Mouse (Mus musculus): ENCODE results near the gene Wdfy3. TPM values are rescaled to one million over a fixed set of nuclear protein-coding genes. Genes with fewer than 3 reads are reported as not detected.
"Not testable (repeated sequence)": the region's sequence is repeated elsewhere in the genome, so short reads cannot be mapped to it uniquely, and the experiment has no call there.

Wdfy3 gene
- polyA plus RNA-seq, 1 experiment = not detected

GRCm38 (mm10) chr5:101923710-101924109, 146.0 kb downstream of the Wdfy3 start:
- no peak overlapping the region for H3K27ac ChIP-seq (ENCODE audit: insufficient read depth, low read depth, low read length)
- peaks cover 14% of the 10 kb centered on the region for H3K4me1 ChIP-seq (ENCODE audit: control insufficient read depth, insufficient read depth, low read length)
- H3K4me3 ChIP-seq (ENCODE audit: insufficient read depth, low read depth, low read length) = no peak overlapping the region
- 72% methylated on average over 11 of the region's 11 CpGs for WGBS
- TF ChIP-seq POLR2A (IDR thresholded peaks at IDR 0.05; ENCODE audit: insufficient read depth, low read depth, low read length) (no peak), CTCF (IDR thresholded peaks at IDR 0.05; ENCODE audit: insufficient read depth, low read depth, low read length) (no peak)

- peaks cover 14% of the 10 kb centered on the region for H3K4me1 ChIP-seq (ENCODE audit: control insufficient read depth, insufficient read depth, low read length)
- no peak for TF ChIP-seq CTCF (IDR thresholded peaks at IDR 0.05; ENCODE audit: insufficient read depth, low read depth, low read length)
- no peak for TF ChIP-seq POLR2A (IDR thresholded peaks at IDR 0.05; ENCODE audit: insufficient read depth, low read depth, low read length)
- H3K27ac ChIP-seq (ENCODE audit: insufficient read depth, low read depth, low read length) = 0 out of 2 replicates have a peak overlapping the region, but pooled peaks have one; percentile 4
- WGBS = 34% methylated on average over 5 of the region's 5 CpGs
- H3K4me3 ChIP-seq (ENCODE audit: insufficient read depth, low read depth, low read length) = no peak overlapping the region
These were observed 150.2 kb downstream of the Wdfy3 start for GRCm38 (mm10) chr5:101919559-101919958.

GRCm38 (mm10) chr5:101909468-101909867, 160.3 kb downstream of the Wdfy3 start:
- 94% methylated on average over 10 of the region's 10 CpGs for WGBS
- H3K4me1 ChIP-seq (ENCODE audit: control insufficient read depth, insufficient read depth, low read length) = no peaks in the 10 kb centered on the region

GRCm38 (mm10) chr5:101905624-101906023, 164.1 kb downstream of the Wdfy3 start:
- Histone ChIP-seq H3K4me3 (ENCODE audit: insufficient read depth, low read depth, low read length) (no peak overlapping the region), H3K4me1 (ENCODE audit: control insufficient read depth, insufficient read depth, low read length) (no peaks in the 10 kb centered on the region), H3K27ac (ENCODE audit: insufficient read depth, low read depth, low read length) (no peak overlapping the region)
- no peak for TF ChIP-seq POLR2A (IDR thresholded peaks at IDR 0.05; ENCODE audit: insufficient read depth, low read depth, low read length)
- no peak for TF ChIP-seq CTCF (IDR thresholded peaks at IDR 0.05; ENCODE audit: insufficient read depth, low read depth, low read length)
- WGBS = 97% methylated on average over 3 of the region's 3 CpGs

More at GRCm38 (mm10) chr5:101909468-101909867, 160.3 kb downstream of the Wdfy3 start:
- TF ChIP-seq CTCF (IDR thresholded peaks at IDR 0.05; ENCODE audit: insufficient read depth, low read depth, low read length) (no peak), POLR2A (IDR thresholded peaks at IDR 0.05; ENCODE audit: insufficient read depth, low read depth, low read length) (no peak)
- no peak overlapping the region for H3K4me3 ChIP-seq (ENCODE audit: insufficient read depth, low read depth, low read length)
- H3K27ac ChIP-seq (ENCODE audit: insufficient read depth, low read depth, low read length) = no peak overlapping the region

- H3K4me3 ChIP-seq (ENCODE audit: insufficient read depth, low read depth, low read length); H3K4me1 ChIP-seq (ENCODE audit: control insufficient read depth, insufficient read depth, low read length); H3K27ac ChIP-seq (ENCODE audit: insufficient read depth, low read depth, low read length): not testable (repeated sequence)
- WGBS = 73% methylated on average over 4 of the region's 4 CpGs
These were observed 164.9 kb downstream of the Wdfy3 start for GRCm38 (mm10) chr5:101904841-101905240.

GRCm38 (mm10) chr5:101902686-101903085, 167.0 kb downstream of the Wdfy3 start:
- no peak overlapping the region for H3K4me3 ChIP-seq (ENCODE audit: insufficient read depth, low read depth, low read length)
- H3K27ac ChIP-seq (ENCODE audit: insufficient read depth, low read depth, low read length) = no peak overlapping the region
- WGBS = 85% methylated on average over 1 of the region's 1 CpGs
- TF ChIP-seq CTCF (IDR thresholded peaks at IDR 0.05; ENCODE audit: insufficient read depth, low read depth, low read length) (no peak), POLR2A (IDR thresholded peaks at IDR 0.05; ENCODE audit: insufficient read depth, low read depth, low read length) (no peak)
- H3K4me1 ChIP-seq (ENCODE audit: control insufficient read depth, insufficient read depth, low read length) = no peaks in the 10 kb centered on the region

- 93% methylated on average over 15 of the region's 15 CpGs for WGBS
- no peak for TF ChIP-seq POLR2A (IDR thresholded peaks at IDR 0.05; ENCODE audit: insufficient read depth, low read depth, low read length)
- no peak for TF ChIP-seq CTCF (IDR thresholded peaks at IDR 0.05; ENCODE audit: insufficient read depth, low read depth, low read length)
- no peak overlapping the region for H3K4me3 ChIP-seq (ENCODE audit: insufficient read depth, low read depth, low read length)
- H3K4me1 ChIP-seq (ENCODE audit: control insufficient read depth, insufficient read depth, low read length) = no peaks in the 10 kb centered on the region
- H3K27ac ChIP-seq (ENCODE audit: insufficient read depth, low read depth, low read length) = no peak overlapping the region
These were observed 169.7 kb downstream of the Wdfy3 start for GRCm38 (mm10) chr5:101899981-101900380.

GRCm38 (mm10) chr5:101896784-101897183, 172.9 kb downstream of the Wdfy3 start:
- H3K27ac ChIP-seq (ENCODE audit: insufficient read depth, low read depth, low read length) = no peak overlapping the region
- 0 out of 2 replicates have a peak, but pooled peaks cover 2% of the 10 kb centered on the region for H3K4me1 ChIP-seq (ENCODE audit: control insufficient read depth, insufficient read depth, low read length)
- no peak for TF ChIP-seq POLR2A (IDR thresholded peaks at IDR 0.05; ENCODE audit: insufficient read depth, low read depth, low read length)
- TF ChIP-seq CTCF (IDR thresholded peaks at IDR 0.05; ENCODE audit: insufficient read depth, low read depth, low read length) = no peak
- 89% methylated on average over 11 of the region's 11 CpGs for whole genome bisulfite sequencing
- H3K4me3 ChIP-seq (ENCODE audit: insufficient read depth, low read depth, low read length) = no peak overlapping the region

GRCm38 (mm10) chr5:101895717-101896645, 173.7 kb downstream of the Wdfy3 start:
- WGBS = 89% methylated on average over 18 of the region's 18 CpGs
- TF ChIP-seq CTCF (IDR thresholded peaks at IDR 0.05; ENCODE audit: insufficient read depth, low read depth, low read length) (no peak), POLR2A (IDR thresholded peaks at IDR 0.05; ENCODE audit: insufficient read depth, low read depth, low read length) (no peak)
- 0 out of 2 replicates have a peak, but pooled peaks cover 2% of the 10 kb centered on the region for H3K4me1 ChIP-seq (ENCODE audit: control insufficient read depth, insufficient read depth, low read length)
- no peak overlapping the region for H3K27ac ChIP-seq (ENCODE audit: insufficient read depth, low read depth, low read length)
- no peak overlapping the region for H3K4me3 ChIP-seq (ENCODE audit: insufficient read depth, low read depth, low read length)

All from olfactory bulb, adult 2 months (tissue).